Mouse (Mus musculus): Measurements from ENCODE around the gene Gm28042.

The Gm28042 gene

DNA sequence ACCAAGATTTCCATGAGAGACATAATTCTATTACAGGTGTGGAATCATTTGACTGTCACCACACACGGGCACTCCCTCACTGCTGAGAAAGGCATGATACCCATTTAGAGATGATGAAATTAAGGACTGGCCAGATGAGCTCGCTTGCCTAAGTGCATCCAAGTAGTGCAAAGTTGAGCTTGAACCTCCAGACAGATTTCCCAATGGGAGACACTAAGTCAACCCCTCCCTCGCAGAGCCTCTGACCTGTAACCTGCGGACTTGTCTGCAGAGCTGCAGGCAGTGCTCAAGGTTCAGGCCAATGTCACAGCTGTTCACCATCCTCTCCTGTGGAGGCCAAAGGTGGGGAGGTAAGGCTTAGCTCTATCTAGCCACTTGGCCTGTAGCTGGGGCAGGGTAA is 31.5 kb downstream of the Gm28042 start:
- no peak for DNase-seq (ENCODE audit: low read depth, low spot score)

DNA sequence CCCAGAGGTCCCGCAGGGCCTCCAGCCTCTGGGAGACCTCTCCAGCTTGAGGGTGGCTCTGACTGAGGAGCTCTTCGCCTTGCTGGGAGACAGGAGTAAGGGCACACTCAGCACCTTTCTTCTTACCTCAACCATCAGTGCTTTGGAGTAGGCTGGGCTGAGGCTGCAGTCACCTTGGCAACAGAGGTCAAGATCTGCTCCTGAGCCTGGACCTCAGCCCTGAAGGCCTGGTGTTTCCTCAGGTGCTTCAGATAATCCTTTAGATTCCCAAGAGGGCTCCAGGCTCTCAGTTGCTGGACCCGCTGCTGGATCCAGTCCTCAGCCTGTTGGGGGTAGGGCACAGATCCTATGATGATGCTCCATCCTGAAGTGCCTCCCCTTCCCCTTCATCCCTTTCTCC is 32.2 kb downstream of the Gm28042 start:
- no peak for DNase-seq (ENCODE audit: low read depth, low spot score)

- no peak for DNase-seq (ENCODE audit: low read depth, low spot score)
Observed at GRCm38 (mm10) chr2:120060190-120060589, 32.9 kb downstream of the Gm28042 start.

DNA sequence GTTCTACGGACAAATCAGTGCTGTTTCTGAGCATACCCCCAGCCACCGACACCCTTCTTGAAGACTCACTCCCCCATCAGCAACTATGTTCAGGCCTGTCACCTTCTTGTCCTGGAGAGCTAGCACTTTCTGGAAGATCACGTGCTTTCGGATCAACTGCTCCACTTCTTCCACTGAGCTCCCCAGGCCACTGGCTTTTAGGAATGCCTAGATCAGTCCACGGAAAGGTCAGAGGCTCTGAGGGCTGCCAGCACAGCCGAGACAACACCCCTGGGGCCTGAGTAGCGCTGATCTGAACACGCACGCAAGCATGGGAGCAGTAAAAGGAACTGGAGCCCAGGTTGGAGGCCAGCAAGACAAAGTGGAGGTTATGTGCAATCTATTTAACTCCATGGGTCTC is 33.4 kb downstream of the Gm28042 start:
- no peak for DNase-seq (ENCODE audit: low read depth, low spot score)

GRCm38 (mm10) chr2:120062248-120062647 is 35.0 kb downstream of the Gm28042 start:
- no peak for DNase-seq (ENCODE audit: low read depth, low spot score)

DNA sequence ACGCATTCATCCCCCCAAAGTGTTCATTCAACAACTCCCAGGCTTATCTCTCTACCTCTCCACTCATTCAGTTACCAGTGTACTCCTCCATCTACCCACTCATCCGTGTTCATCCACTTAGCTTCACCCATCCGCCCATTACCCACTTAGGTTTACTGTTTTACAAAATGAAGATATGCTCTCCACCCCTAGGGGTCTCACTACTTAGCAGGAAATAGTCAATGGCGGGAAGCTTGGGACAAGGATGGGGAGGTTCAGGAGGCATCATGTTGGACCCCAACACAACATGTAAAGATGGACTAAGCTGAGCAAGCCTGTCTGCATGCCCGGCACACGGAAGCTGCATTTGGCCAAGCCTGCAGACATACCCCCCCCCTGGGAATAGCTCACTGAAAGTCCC is 37.3 kb downstream of the Gm28042 start:
- peak; percentile 55 for DNase-seq (ENCODE audit: low read depth, low spot score)

GRCm38 (mm10) chr2:120065243-120065642 is 38.0 kb downstream of the Gm28042 start:
- DNase-seq (ENCODE audit: low read depth, low spot score): no peak

GRCm38 (mm10) chr2:120066224-120066623 is 38.9 kb downstream of the Gm28042 start:
- no peak for DNase-seq (ENCODE audit: low read depth, low spot score)

DNA sequence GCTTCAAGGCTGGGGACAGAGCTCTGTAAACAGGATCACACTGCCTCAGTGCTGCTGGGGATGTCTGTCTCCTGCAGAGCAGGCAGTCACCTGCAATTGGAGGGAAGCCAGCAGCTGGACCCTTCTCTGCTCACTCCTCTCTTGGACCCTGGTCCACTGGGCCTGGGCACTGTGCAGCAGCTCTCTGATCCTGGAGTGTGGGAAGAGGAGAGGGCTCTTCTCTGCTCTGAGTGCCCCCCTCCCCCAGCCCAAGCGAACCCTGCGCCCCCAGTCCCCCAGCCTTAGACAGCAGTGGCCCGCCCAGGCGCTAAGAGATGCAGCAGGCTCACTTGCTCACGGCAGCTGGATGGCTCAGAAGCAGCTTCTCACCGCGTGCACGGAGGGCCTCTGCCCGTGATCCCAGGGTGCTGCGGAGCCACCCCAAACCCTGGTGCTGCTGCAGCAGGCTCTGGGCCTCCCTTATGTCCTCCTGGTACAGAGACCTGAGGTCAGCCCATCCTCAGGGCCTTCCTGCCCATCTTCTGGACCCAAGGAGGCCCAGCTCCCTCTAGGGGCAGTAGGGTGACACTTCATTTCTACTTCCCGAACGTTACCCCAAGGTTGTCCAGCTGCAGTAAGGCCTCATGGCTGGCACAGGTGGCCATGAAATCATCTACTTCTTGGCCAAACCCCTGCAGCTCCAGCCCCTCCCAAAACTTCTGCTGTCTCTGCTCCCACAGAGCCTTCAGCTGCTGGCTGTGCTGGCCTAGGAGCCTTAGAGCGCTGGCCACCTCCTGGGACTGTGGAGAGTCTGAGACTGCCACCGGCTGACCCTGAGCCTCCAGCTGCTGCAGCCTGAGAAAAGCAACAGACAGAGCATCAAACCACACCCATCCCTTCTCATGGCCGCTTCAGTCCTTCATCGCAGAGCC is 41.5 kb downstream of the Gm28042 start:
- peak; percentile 32 for DNase-seq (ENCODE audit: low read depth, low spot score)

GRCm38 (mm10) chr2:120069466-120069990 is 42.2 kb downstream of the Gm28042 start:
- no peak for DNase-seq (ENCODE audit: low read depth, low spot score)

- no peak for DNase-seq (ENCODE audit: low read depth, low spot score)
Observed at GRCm38 (mm10) chr2:120074096-120074495, 46.8 kb downstream of the Gm28042 start.

GRCm38 (mm10) chr2:120076076-120076705 is 48.9 kb downstream of the Gm28042 start:
- DNase-seq (ENCODE audit: low read depth, low spot score): peak; percentile 79

DNA sequence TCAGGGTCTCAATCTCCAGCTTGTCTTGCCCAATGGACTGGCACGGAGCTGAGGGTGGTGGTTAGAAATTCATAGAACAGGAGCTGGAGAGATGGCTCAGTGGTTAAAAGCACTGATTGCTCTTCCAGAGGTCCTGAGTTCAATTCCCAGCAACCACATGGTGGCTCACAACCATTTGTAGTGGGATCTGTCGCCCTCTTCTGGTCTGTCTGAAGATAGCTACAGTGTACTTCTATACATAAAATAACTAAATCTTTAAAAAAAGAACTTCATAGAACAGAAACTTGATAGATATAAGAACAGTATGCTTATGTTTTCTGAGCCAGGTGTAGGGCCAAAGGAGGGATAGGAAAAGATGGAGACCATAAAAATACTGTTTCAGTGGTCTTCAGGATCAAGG is 55.1 kb downstream of the Gm28042 start:
- DNase-seq (ENCODE audit: low read depth, low spot score): no peak

GRCm38 (mm10) chr2:120084593-120085361 is 57.5 kb downstream of the Gm28042 start:
- DNase-seq (ENCODE audit: low read depth, low spot score): peak; percentile 34

- no peak for DNase-seq (ENCODE audit: low read depth, low spot score)
Observed at GRCm38 (mm10) chr2:120086038-120086437, 58.7 kb downstream of the Gm28042 start.

- DNase-seq (ENCODE audit: low read depth, low spot score): no peak
Observed at GRCm38 (mm10) chr2:120087391-120087790, 60.1 kb downstream of the Gm28042 start.

GRCm38 (mm10) chr2:120087897-120088296 is 60.6 kb downstream of the Gm28042 start:
- DNase-seq (ENCODE audit: low read depth, low spot score): no peak

DNA sequence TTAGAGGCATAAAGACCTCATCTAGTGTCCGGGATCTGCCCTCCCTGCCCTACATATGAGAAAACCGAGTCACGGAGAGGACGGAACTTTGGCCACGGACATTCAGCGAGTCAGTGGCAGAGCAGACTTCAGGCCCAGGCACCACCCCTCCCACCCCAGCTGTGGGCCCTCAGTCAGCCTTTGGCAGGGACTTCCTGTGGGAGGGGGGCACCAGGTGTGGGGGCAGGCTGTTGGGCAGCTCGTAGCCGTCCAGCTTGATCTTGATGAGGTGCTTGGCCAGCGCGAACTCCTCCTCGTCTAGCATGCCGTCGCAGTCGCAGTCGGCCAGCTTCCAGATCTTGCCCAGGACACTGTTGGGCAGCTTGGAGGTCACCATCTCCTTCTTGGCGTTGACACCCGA is 63.7 kb downstream of the Gm28042 start:
- no peak for DNase-seq (ENCODE audit: low read depth, low spot score)

Data from ES-CJ7 (cell line).